Mouse (Mus musculus) heart, postnatal 25 days (tissue): ENCODE results near the gene Tnrc18. TPM values are rescaled to one million over a fixed set of nuclear protein-coding genes. Genes with fewer than 3 reads are reported as not detected.
A peak's percentile ranks its signal among the peaks of the same experiment; 100 is the strongest.

Source experiments
- DNase-seq: peaks from one replicate; pipeline ENCODE4 v3.0.0; 2022; ENCODE audit warnings: low spot score
- intact Hi-C: fragments of 180-260 bp; cut with DNase I; formaldehyde crosslinking; loops from one replicate; pipeline ENCODE4 v1.15.1; 2025
- total RNA-seq, 2 experiments: library from RNA; stranded (reverse); gene quantifications; 2 replicates each; pipeline ENCODE4 v1.2.3; 2021

The Tnrc18 gene
- total RNA-seq, 2 experiments from 2014 or later, result 50.5 to 59.1 TPM

GRCm38 (mm10) chr5:142786215-142786614, 31.2 kb downstream of the Tnrc18 start:
- no peak for DNase-seq
- intact Hi-C loops, result no loop called here

DNA sequence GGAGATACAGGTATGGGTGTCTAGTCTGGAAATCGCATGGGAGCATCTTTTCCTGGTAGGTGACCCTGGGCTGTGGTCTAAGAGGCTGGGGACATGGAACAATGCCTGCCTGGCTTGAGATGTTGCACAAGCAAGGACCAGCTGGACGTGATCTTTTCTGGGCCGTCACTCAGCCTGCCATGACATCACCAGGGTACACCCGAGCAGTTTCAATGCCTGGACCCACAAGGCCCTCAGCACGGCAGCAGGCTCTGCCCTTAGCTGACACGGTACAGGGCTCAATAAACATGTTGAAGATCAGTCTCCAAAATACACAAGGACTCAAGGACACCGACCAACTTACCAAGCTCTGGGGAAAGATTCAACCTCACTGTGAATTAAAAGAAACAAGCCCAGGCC, 34.3 kb downstream of the Tnrc18 start:
- DNase-seq, result peak; percentile 54

DNA sequence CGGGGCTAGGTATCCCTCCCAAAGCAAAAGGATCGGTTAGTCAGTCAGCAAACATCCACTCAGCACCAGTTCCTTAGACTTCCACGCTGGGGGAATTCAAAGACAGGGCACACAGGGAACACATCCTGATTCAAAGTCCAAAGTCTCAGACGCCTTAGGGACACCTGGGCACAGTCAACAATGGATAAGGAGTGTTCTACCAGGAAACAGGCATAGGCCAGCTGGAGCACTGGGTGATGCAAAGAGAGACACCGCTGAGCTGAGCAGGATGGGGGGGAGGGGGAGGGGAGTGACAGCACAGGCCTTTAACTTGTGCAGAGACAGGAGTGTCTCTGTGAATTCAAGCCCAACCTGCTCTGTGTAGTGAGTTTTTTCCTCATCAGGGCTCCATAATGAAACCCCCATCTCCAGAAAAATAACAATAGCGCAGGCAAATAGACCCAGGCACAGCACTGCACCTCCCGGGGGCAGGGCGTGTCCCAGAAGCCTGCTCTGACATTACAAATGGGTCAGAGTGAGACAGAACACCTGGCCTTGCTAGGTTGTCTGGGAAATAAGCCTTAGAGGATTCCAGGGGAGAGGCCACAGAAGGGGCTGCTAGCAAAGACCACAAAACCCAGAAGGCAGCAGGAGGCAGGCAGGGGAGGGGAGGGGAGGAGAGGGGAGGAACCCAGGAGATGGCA, 34.9 kb downstream of the Tnrc18 start:
- intact Hi-C loops, result no loop called here

More for the DNA sequence above, 34.3 kb downstream of the Tnrc18 start:
- intact Hi-C loops, result no loop called here

DNA sequence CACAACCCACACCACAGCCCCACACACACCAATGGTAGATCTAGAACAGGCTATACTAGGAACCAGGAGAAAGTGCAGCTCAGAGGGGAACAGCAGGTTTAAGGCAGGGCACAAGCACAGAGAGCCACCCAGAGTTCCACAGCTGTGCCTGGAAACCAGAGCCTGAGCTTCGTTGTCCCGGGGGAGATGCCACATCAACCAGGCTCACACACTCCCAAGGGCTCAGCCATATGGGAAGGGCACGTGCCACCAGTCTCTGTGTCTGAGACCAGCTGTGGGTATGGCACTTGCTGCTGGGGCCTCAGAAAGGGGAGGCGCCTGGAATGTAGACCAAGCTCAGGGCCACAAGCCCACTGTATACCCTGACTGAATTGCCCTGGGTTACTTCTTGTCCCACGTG, 36.9 kb downstream of the Tnrc18 start:
- no peak for DNase-seq
- intact Hi-C loops, result no loop called here

More for the DNA sequence above, 34.9 kb downstream of the Tnrc18 start:
- DNase-seq, result no peak

DNA sequence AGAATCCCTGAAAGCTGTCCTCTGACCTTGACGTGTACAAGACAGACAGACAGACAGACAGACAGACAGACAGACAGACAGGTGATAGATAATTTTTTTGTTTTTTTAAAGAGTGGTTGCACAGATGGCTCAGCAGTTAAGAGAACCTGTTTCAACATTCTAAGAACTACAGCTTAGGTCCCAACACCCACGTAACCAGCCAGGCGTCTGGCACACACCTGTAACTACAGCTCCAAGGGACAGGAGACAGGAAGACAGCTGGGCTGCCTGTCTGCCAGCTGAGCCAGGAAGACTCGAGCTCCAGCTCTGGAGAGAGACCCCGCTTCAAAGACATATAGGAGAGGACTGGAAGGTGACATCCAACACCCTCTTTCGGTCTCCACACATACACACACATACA, 38.6 kb downstream of the Tnrc18 start:
- DNase-seq, result no peak
- intact Hi-C loops, result loop anchor here (1.0 kb wide), 1 partner anchor 16 kb away; no protein-coding TSS in a partner anchor

DNA sequence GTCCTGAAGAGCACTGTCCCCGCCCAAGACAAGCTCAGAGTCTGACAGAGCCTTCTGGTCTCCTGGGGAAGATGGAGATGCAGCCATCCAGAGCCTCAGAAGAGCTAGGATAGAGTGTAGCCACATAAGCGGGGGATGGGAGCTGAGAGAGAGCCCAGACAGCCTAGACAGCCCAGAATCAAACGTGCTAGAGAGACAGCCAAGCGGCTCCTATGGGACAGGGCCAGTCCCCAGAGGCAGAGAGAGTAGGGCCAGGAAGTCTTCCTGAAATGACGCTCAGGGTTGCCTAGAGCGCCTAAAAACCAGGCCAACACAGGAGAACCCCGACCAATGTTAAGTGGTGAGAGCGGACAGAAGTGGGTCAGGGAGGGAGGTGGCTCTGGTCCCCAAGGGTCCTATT, 39.3 kb downstream of the Tnrc18 start:
- no peak for DNase-seq
- intact Hi-C loops, result loop anchor here (1.0 kb wide), 1 partner anchor 17 kb away; no protein-coding TSS in a partner anchor

- intact Hi-C loops, result no loop called here
- DNase-seq, result no peak
Measured at GRCm38 (mm10) chr5:142776080-142776479, 41.4 kb downstream of the Tnrc18 start.

- intact Hi-C loops, result no loop called here
- no peak for DNase-seq
Measured at GRCm38 (mm10) chr5:142774771-142775170, 42.7 kb downstream of the Tnrc18 start.

DNA sequence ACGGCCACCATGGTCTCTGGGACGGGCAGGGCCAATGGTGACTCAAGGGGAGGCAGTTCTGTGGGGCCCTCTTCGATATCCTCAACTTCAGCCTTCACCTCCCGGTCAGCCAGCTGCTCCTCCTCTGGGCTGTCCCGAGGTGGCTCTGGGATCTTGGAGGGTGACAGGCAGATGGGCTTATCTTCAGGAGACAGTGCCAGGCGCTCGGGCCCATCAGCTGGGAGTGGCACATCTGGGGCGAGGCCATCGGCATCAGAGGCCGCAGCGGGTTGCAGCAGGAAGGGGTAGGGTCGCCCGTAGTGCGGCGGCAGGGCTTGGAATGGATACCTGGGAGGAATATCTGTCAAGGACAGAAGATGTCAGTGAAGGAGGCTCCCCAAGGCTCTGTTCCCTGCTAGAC, 45.5 kb downstream of the Tnrc18 start:
- intact Hi-C loops, result loop anchor here (1.0 kb wide), 1 partner anchor 105 kb away; no protein-coding TSS in a partner anchor
- DNase-seq, result no peak

- intact Hi-C loops, result loop anchor here (1.0 kb wide), 1 partner anchor 106 kb away; no protein-coding TSS in a partner anchor
- DNase-seq, result no peak
Measured at GRCm38 (mm10) chr5:142771034-142771433, 46.4 kb downstream of the Tnrc18 start.

- DNase-seq, result no peak
- intact Hi-C loops, result loop anchor here (5.0 kb wide), 3 partner anchors 43 to 298 kb away; no protein-coding TSS in a partner anchor
Measured at GRCm38 (mm10) chr5:142769641-142770040, 47.8 kb downstream of the Tnrc18 start.

DNA sequence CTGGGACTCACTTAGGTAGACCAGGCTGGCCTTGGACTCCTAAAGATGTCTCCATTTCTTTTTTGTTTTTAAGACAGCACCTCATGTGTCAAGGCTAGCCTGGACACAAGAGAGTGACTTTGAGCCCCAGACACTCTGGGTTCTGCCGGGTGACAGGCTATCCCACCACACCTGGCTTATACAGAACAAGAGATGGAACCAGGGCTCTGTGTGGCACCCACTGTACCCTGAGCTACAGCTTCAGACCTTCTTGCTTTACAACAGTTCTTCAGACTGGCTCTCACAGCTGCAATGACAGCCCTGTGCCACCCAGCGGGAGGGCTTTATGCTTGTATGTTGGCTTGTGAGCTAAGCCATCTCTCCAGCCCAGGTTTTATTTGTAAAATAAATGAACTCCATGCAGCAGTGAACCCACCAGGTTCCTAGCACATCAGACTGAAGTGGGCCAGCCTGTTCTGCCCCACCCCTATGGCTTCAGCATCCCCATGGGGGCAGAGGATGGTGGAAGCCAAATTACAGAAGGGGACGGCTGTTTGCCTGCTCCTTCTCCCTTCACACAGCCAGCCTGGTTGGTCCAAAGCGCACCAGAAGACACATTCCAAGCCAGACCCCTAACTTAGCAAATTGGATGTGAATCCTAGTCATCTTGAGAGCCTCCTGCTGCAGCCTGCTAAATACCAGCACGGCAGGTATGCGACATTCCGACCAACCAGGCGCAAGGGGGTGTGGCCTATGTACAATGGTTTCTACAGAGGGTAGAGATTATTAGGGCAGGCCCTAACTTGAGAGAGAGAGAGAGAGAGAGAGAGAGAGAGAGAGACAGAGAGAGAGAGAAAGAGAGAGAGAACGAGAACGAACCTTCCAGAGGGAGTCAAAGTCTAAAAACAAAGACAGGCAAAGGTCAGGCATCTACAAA, 48.9 kb downstream of the Tnrc18 start:
- DNase-seq, result no peak
- intact Hi-C loops, result loop anchor here (1.0 to 5.0 kb wide), 4 partner anchors 44 to 299 kb away; no protein-coding TSS in a partner anchor

- intact Hi-C loops, result loop anchor here (1.0 to 5.0 kb wide), 4 partner anchors 44 to 299 kb away; no protein-coding TSS in a partner anchor
- DNase-seq, result peak; percentile 39
Measured at GRCm38 (mm10) chr5:142767937-142768336, 49.5 kb downstream of the Tnrc18 start.

DNA sequence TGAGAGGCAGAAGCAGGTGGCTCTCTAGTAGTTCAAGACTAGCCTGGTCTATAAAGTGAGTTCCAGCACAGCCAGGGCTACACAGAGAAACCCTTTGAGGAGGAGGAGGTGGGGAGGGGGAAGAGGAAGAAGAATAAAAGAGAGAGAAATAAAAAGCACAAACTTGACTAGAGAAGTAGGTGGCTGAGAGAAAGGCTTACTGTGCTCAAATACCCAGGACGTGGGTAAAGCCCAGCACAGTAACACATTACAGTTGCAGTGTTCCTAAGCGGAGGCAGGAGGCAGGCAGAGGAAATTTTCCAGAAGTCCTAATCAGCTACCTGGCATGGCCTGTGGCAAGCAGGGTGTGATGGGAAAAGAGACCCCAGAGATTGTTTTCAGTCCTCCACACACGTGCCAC, 50.8 kb downstream of the Tnrc18 start:
- DNase-seq, result no peak
- intact Hi-C loops, result loop anchor here (5.0 kb wide), 3 partner anchors 46 to 301 kb away; no protein-coding TSS in a partner anchor

- intact Hi-C loops, result loop anchor here (5.0 kb wide), 3 partner anchors 47 to 302 kb away; no protein-coding TSS in a partner anchor
- no peak for DNase-seq
Measured at GRCm38 (mm10) chr5:142764889-142765288, 52.6 kb downstream of the Tnrc18 start.

GRCm38 (mm10) chr5:142764306-142764705, 53.2 kb downstream of the Tnrc18 start:
- intact Hi-C loops, result no loop called here

DNA sequence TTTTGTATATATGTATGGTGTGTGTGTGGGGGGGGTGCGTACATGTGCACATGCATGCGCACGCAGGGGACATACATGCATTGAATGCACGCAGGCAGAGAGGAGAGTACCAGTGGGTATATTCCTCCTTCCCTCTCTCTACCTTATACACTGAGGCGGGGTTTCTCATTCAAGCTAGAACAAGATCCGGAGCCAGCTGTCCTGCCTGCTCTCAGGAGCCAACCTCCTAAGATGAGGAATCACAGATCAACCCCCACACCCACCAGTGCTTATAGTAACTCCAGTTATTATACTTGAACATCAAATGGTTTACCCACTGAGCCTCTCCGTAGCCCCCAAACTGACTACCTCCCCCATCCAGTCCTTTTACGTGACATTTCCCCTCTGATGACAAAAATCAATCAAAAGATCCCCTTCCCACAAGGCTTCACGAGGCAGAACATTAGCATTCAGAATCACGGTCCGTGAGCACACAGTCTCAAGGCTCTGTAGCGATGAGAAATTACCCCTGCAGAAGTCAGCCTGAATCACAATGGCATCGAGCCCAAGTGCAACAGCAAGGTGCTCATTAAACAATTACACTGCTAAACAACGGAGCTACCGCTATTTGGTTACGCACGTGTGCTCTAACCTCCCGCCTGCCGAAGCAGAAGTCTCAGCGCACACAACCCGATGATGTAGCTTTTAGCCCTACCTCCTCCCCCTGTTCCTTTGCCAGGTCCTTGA, 55.2 kb downstream of the Tnrc18 start:
- DNase-seq, result no peak
- intact Hi-C loops, result no loop called here

More at GRCm38 (mm10) chr5:142764306-142764705, 53.2 kb downstream of the Tnrc18 start:
- no peak for DNase-seq

- DNase-seq, result no peak
- intact Hi-C loops, result no loop called here
Measured at GRCm38 (mm10) chr5:142761326-142761983, 56.0 kb downstream of the Tnrc18 start.

GRCm38 (mm10) chr5:142759786-142760185, 57.7 kb downstream of the Tnrc18 start:
- intact Hi-C loops, result no loop called here
- no peak for DNase-seq
